Mouse (Mus musculus): ENCODE measurements around the gene Pofut1. TPM values are rescaled to one million over a fixed set of nuclear protein-coding genes. Genes with fewer than 3 reads are reported as not detected.

Gene Pofut1
- polyA plus RNA-seq, 1 experiment: 11.8 TPM

- peak; percentile 27 for TF ChIP-seq GATA1 (IDR thresholded peaks at IDR 0.05; ENCODE audit: low read length)
Observed at GRCm38 (mm10) chr2:153225595-153225953, 15.8 kb upstream of the Pofut1 start.

- peak; percentile 48 for TF ChIP-seq GATA1 (IDR thresholded peaks at IDR 0.05; ENCODE audit: low read length)
Observed at GRCm38 (mm10) chr2:153227959-153228358, 13.4 kb upstream of the Pofut1 start.

- no peak for TF ChIP-seq GATA1 (IDR thresholded peaks at IDR 0.05; ENCODE audit: low read length)
Observed at GRCm38 (mm10) chr2:153228523-153228922, 12.8 kb upstream of the Pofut1 start.

GRCm38 (mm10) chr2:153237193-153237592 is 4.1 kb upstream of the Pofut1 start:
- no peak for TF ChIP-seq GATA1 (IDR thresholded peaks at IDR 0.05; ENCODE audit: low read length)

- no peak for TF ChIP-seq GATA1 (IDR thresholded peaks at IDR 0.05; ENCODE audit: low read length)
Observed at GRCm38 (mm10) chr2:153237891-153238290, 3.4 kb upstream of the Pofut1 start.

GRCm38 (mm10) chr2:153238406-153238805 is 2.9 kb upstream of the Pofut1 start:
- TF ChIP-seq GATA1 (IDR thresholded peaks at IDR 0.05; ENCODE audit: low read length): no peak

GRCm38 (mm10) chr2:153239021-153239859 is 2.1 kb upstream of the Pofut1 start:
- no peak for TF ChIP-seq GATA1 (IDR thresholded peaks at IDR 0.05; ENCODE audit: low read length)

- no peak for TF ChIP-seq GATA1 (IDR thresholded peaks at IDR 0.05; ENCODE audit: low read length)
Observed at GRCm38 (mm10) chr2:153239860-153240480, 1.4 kb upstream of the Pofut1 start.

- no peak for TF ChIP-seq GATA1 (IDR thresholded peaks at IDR 0.05; ENCODE audit: low read length)
Observed at GRCm38 (mm10) chr2:153240701-153241235, 565 bp upstream of the Pofut1 start.

- TF ChIP-seq GATA1 (IDR thresholded peaks at IDR 0.05; ENCODE audit: low read length): no peak
Observed at GRCm38 (mm10) chr2:153242156-153242555, 823 bp downstream of the Pofut1 start.

- TF ChIP-seq GATA1 (IDR thresholded peaks at IDR 0.05; ENCODE audit: low read length): no peak
Observed at GRCm38 (mm10) chr2:153249751-153250150, 8.4 kb downstream of the Pofut1 start.

GRCm38 (mm10) chr2:153256604-153257003 is 15.3 kb downstream of the Pofut1 start:
- TF ChIP-seq GATA1 (IDR thresholded peaks at IDR 0.05; ENCODE audit: low read length): no peak

GRCm38 (mm10) chr2:153259030-153259863 is 17.9 kb downstream of the Pofut1 start:
- TF ChIP-seq GATA1 (IDR thresholded peaks at IDR 0.05; ENCODE audit: low read length): no peak

- TF ChIP-seq GATA1 (IDR thresholded peaks at IDR 0.05; ENCODE audit: low read length): peak; percentile 98
Observed at GRCm38 (mm10) chr2:153259864-153260674, 18.7 kb downstream of the Pofut1 start.

- TF ChIP-seq GATA1 (IDR thresholded peaks at IDR 0.05; ENCODE audit: low read length): no peak
Observed at GRCm38 (mm10) chr2:153263053-153263452, 21.7 kb downstream of the Pofut1 start.

Data from G1E-ER4 (cell line).